Mouse (Mus musculus) mesoderm, embryonic 11.5 days (tissue): ENCODE data around the gene Adarb1.
"Not testable (repeated sequence)": the region's sequence is repeated elsewhere in the genome, so short reads cannot be mapped to it uniquely, and the experiment has no call there.

Experiments used
- DNase-seq: peaks from one replicate; pipeline ENCODE4 v3.0.0-alpha.2; 2012; ENCODE audit warnings: low read depth, low spot score

The Adarb1 gene

DNA sequence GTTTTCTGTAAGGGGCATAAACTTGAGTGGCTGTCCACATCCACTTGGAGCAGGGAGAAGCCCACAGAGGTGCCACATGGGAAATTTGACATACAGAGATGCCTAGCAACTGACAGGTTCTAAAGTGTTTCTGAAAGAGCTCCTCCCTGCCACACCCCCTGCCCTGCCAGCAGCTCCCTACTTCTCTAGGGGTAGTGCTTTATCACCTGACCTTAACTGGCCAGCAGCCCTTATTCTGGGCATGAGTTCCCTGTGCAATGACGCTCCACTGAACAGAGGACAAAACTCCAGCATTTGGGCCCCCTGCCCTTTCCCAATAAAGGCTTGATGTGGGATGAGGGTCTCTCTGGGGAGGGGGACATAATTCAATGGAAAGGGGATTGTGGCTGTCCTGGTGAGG, 97.1 kb downstream of the Adarb1 start:
- no peak for DNase-seq

DNA sequence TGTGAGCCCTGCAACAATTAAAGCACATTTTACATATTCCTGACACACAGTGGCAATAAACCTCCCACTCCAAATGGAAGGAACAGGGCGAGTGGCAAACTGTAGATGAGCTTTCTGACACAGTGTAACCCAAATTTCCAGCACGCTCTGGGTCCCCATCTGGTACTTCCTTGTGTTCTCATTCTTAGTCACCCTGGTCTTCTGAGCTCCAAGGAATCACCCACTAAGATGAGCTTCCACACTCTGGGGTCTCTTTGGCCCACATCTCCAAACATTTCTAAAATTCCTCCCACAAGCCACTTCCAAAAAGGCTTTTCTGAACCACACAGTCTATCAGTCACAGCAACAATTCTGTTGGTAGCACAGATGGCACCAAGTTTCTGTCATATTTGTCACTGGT, 102.4 kb downstream of the Adarb1 start:
- no peak for DNase-seq

DNA sequence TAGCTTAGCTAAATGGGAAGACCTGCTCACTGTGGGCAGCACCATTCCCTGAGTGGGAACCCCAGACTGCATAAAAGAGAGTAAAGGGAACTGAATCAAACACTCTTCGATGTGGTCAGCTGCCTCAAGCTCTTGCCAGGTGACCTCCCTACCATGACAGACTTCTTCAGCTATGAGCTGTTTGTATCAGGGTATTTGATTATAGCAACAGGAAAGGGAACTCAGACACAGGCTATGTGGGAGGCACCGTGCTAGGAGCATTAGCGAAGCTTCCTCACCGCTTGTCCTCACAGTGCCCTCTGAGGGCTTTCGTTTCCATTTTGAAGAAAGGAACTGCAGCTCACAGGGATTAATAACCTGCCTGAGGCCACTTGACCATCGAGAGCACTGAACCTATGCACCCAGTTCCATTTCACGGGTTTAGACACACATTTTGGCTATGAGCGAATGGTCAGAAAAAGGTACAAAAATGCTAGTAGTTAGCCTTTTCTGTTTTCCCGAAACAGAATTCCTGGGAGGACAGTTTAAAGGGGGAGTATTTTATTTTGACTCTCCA, 103.3 kb downstream of the Adarb1 start:
- no peak for DNase-seq

DNA sequence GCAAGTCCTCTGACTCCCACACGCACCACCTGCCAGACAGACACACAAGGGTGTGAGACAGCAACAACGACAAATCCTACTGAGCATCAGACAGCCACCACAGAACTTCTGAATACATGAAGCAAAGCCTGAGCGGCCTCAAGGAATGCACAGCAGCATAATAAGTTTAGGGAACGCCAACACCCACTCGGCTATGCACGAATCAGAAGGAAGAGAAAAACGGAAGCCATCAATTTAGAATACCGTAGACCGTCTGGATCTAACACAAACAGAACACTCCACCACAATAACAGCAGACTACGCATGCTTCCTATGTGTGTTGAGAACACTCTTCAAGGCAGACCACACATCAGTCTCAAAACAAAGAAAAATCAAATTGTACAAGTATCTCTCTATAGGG, 109.1 kb downstream of the Adarb1 start:
- no peak for DNase-seq

DNA sequence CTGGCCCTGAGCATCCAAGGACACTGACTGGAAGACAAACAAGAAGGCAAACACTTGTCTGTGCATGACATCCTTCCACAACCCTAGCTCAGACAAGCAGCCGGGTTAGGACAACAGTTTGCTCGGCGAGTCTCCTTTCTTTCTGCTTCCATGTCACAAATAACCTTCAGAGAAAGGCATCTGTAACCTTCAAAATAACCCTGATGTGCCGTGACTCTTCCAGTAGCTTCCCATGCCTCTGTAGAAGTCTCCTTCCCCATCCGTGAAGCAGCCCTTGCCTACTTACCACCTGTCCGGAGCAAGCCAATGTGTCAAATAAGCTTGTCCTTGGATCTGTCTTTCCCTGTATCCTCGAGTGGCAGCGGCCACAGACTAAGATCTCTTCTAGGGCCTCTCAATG, 112.3 kb downstream of the Adarb1 start:
- no peak for DNase-seq

DNA sequence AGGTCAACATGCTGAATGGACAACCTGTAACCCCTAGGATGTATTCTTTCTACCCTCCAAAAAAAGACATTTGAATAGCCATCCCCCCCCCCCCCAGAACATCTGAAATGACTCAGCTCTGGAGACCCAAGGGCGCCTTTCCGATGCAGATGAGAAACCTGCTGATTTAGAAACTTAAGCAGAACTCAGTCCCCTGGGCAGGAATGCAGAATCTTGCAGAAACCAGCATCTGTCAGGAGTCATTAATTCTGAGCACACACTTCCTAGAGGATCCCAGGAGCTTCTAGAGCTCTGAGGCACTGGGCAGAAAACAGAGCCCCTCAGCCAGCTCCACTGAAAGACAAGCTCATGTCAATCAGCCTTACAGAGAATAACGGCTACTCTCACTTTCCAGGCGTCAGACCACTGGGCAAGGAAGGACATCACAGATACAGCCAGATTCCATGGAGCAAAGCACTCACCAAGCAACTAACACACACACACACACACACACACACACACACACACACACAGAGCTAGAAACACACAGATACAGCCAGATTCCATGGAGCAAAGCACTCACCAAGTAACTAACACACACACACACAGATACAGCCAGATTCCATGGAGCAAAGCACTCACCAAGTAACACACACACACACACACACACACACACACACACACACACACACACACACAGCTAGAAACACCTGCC, 113.1 kb downstream of the Adarb1 start:
- no peak for DNase-seq

DNA sequence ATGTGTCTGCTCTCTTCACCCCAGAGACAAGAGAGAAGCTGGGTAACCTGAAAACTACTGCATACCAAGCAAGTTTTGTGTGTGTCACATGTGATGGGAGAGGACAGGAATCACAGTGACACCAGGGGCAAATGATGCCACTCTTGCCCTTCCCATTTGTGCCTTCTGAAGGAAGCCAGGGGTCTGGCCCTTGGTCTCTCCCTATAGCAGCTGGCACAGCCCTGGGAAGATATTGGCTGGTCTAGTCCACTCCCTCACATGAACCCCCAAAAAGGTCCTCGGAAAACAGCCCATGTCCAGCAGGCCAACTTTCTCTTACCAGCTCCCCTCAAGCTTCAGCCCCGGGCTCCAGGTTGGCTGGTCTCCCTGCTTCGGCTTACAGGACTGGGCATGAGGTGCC, 113.7 kb downstream of the Adarb1 start:
- no peak for DNase-seq

- DNase-seq: no peak
Observed at GRCm38 (mm10) chr10:77300934-77301297, 117.2 kb downstream of the Adarb1 start.

- no peak for DNase-seq
Observed at GRCm38 (mm10) chr10:77300237-77300933, 117.7 kb downstream of the Adarb1 start.

DNA sequence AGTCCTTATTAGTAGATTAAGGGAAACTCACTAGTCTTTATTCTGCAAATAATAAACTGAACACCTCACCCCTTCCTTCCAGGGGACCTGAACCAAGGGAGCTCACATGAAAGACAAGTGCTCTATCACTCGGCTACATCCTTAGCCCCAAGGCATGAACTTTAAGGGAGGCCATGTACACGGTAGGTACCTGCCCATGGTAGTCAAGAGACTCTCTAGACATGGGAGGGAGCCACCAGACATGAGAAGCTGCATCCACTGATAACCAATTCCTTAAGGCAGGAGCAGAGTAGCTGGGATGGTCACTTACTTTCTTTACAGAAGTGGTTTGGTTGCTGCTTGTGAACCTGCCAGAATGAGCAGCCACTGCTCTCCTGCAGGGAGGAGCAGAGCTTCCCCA, 118.9 kb downstream of the Adarb1 start:
- no peak for DNase-seq

DNA sequence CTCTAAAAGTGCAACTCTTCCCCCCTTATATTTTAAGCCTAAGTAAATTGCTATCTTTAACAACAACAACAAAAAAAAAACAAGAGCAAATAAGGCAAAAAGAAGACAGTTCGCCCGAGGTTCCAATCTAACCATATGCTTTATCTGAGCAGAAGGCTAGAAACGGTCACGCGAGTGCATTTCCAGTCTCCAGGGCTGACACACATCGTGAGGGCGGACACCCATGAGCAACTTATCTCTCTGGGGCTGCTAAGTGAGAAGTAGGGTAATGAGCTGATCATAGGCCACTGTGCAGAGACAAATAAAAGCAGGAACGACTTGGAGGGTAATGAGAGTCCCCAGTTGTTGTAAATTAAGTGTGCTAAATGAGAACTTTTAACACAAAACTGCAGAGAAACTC, 119.4 kb downstream of the Adarb1 start:
- no peak for DNase-seq

- DNase-seq: no peak
Observed at GRCm38 (mm10) chr10:77294691-77295090, 123.4 kb downstream of the Adarb1 start.

DNA sequence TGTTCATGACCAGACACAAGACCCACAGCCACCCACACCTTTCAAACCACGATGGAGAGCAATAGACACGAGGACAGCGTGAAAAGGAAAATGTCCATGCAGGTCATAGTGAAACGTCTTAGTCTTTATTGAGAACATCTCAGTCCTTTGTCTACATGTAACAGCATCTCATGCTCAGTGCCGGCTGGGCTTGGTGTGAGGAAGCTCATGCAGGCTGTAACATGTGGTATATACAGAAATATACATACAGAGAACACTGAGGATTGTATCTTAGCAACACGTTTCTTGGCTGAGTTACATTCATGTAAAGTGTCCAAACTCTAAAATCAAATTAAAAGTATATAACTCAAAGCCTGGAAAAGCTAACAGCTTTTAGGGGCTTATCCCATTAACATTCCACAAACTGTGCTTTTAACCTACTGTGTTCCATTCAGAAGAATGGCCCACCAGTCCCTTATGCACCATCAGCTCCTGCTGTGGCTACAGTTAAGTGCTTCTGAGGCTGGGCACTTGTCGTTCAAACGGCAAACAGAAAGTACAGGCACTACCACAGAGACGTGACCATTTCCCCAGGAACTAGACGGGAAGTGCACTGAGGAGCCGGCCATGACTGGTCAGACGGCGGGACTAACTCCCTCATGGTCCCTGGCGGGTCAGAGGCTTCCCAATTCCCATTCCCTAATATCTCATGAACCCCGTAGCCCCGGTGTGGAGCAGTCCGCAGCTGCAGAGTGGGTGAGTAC, 127.3 kb downstream of the Adarb1 start:
- DNase-seq: no peak

DNA sequence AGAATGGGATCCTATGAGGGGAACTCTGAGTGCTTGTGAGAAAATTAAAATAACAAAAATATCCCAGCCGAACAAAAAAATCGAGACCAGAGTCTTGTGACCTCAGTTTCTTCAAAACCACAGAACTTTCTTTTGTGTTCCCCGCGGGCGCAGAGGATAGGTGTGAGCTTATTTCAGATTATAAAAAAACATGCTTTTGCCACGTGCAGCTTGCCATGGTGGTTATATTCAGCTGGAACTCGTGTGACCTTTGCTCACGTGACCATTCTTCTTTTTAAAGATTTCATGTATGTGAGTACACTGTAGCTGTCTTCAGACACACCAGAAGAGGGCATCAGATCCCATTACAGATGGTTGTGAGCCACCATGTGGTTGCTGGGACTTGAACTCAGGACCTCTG, 128.5 kb downstream of the Adarb1 start:
- no peak for DNase-seq

- DNase-seq: no peak
Observed at GRCm38 (mm10) chr10:77288639-77289195, 129.4 kb downstream of the Adarb1 start.

DNA sequence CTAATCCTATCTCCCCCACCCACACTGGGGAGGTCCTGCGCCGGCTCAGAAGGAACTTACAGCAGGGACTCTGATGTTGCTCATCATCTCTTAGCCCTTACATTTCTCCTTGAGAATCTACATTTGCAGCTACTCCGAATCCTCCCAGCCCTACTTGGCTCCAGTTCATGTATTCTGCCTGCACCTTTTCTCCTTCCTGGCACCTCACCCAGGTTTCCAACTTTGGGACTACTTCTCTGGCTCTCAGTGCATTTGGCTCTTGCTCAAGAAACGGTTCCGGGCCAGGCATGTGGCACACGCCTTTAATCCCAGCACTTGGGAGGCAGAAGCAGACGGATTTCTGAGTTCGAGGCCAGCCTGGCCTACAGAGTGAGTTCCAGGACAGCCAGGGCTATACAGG, 130.4 kb downstream of the Adarb1 start:
- DNase-seq: no peak

- DNase-seq: no peak
Observed at GRCm38 (mm10) chr10:77284832-77285231, 133.2 kb downstream of the Adarb1 start.

- DNase-seq: peak; percentile 86
Observed at GRCm38 (mm10) chr10:77282822-77283221, 135.2 kb downstream of the Adarb1 start.

- DNase-seq: not testable (repeated sequence)
Observed at GRCm38 (mm10) chr10:77282085-77282484, 136.0 kb downstream of the Adarb1 start.

DNA sequence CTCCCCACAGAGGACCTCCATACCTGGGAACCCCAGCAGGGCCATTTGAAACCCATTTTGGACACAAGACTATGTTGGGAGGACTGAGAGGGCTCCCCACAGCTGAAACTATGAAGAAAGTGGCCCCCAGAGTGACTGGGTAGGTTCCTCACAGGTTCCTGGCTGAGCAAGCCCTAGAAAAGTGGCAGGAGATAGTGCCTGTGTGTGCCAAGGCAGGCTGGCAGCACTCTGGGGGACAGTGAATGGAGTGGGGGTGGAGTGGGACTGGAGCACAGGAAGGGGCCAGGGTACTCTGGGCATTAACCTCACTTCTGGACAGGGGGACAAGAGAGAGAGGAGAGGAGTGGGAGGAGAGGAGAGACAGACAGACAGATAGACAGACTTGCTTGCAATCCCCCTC, 144.3 kb downstream of the Adarb1 start:
- no peak for DNase-seq

DNA sequence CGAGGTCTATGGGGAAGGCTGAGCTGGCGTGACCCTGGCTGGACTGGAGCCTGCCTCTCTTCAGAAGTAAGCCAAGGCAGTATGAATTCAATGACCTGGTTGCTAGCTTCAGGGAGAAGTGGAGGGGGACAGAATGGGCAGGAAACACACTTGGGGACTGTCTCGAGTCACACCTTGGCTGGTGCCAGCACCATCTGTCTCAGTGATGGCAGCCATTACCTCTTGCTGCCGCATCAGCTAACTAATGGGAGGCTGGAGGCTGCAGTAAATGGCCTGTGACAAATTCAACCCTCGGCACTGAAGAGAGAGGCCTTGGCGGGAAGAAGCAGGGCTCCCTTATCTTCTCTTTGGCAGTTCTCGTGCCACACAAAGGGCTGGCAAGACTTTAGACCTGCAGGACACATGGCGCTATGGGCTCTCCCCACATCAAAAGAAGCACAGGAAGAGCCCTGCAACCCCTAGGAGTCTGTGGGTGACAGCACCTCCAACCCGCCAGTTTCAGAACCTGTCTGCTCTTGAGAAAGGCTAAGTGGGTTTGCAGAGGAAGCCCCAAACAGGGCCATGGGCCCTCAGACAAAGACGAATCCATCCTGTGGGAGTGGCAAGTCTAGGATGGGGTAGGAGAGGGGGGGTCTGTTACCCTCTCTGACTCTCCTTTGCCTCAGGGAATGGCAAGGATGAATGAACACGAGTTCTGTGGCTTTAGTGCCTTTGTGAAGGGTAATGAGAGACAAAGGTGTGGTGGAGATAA, 144.9 kb downstream of the Adarb1 start:
- DNase-seq: no peak
